ENCODE assay signal across 27 mouse cellular contexts in genomic region chr12:79812422-79812821, GRCm38 (mm10).
DNase-seq lines count a peak whose midpoint lies in the region; ATAC-seq lines count a peak whose summit lies in the region.
"Had no signal": no experiment of that assay in that cellular context is flagged by ENCODE, and none has a peak within 500 bp of the region (broad histone marks: within the 10 kb centered on the region; RNA-seq: fewer than 3 reads in every experiment).

No protein-coding gene starts in this region.

- no peak for DNase-seq in forebrain, embryonic 11.5 days (ENCODE audit: low spot score)
- DNase-seq in midbrain, embryonic 10.5 days (ENCODE audit: low spot score), result no peak
- DNase-seq in midbrain, embryonic 14.5 days, result no peak
- DNase-seq in embryo, embryonic 10.5 days (ENCODE audit: low spot score), result peak; percentile 75
- no peak for DNase-seq in limb, embryonic 10.5 days (ENCODE audit: low spot score)
- DNase-seq in c-Kit-positive CD71-positive TER-119-positive erythroid progenitor cells, embryonic 14.5 days (ENCODE audit: low spot score), result no peak
- no peak for DNase-seq in thymus, postnatal 25 days
- DNase-seq: adrenal gland, postnatal 25 days; cerebellum, adult 2 months; cerebellum, postnatal 14 days; gastrocnemius, postnatal 14 days; heart, adult 11 months; kidney, adult 11 months; kidney, postnatal 14 days; liver; lung, postnatal 4 days; right cerebral cortex, postnatal 14 days had no signal

- ATAC-seq in forebrain, embryonic 11.5 days (replicated peaks; ENCODE audit: low FRiP score), result no peak
- no peak for ATAC-seq in forebrain, embryonic 15.5 days (replicated peaks)
- no peak for ATAC-seq in midbrain, embryonic 14.5 days (ENCODE audit: low FRiP score, low TSS enrichment)
- ATAC-seq: CD4-positive, CD25-positive, alpha-beta regulatory T cell, adult 4 months; inflammation-experienced regulatory T-cells, adult 6 months had no signal

- peak overlapping the region; percentile 32; the same call in 1 of the 2 replicates for H3K27ac ChIP-seq in forebrain, embryonic 11.5 days (ENCODE audit: low read depth, low read length)
- H3K27ac ChIP-seq in forebrain, embryonic 15.5 days (replicated peaks), result no peak overlapping the region
- peak overlapping the region; percentile 94 for H3K27ac ChIP-seq in midbrain, embryonic 10.5 days (replicated peaks)
- no peak overlapping the region for H3K27ac ChIP-seq in midbrain, embryonic 14.5 days (replicated peaks; ENCODE audit: low read depth, low read length)
- peak overlapping the region; percentile 85 for H3K27ac ChIP-seq in limb, embryonic 10.5 days
- H3K27ac ChIP-seq: heart, embryonic 15.5 days; hindbrain, embryonic 14.5 days; liver, embryonic 15.5 days; lung, embryonic 15.5 days; stomach, embryonic 15.5 days had no signal

- no peaks in the 10 kb centered on the region for H3K9me3 ChIP-seq in forebrain, embryonic 11.5 days (ENCODE audit: control insufficient read depth, low read length)
- no peaks in the 10 kb centered on the region for H3K9me3 ChIP-seq in forebrain, embryonic 15.5 days
- no peaks in the 10 kb centered on the region for H3K9me3 ChIP-seq in midbrain, embryonic 10.5 days (replicated peaks)
- H3K9me3 ChIP-seq in midbrain, embryonic 14.5 days (ENCODE audit: control insufficient read depth, low read length), result no peaks in the 10 kb centered on the region
- no peaks in the 10 kb centered on the region for H3K9me3 ChIP-seq in limb, embryonic 10.5 days (replicated peaks)
- H3K9me3 ChIP-seq: heart, embryonic 10.5 days; heart, embryonic 15.5 days; liver, embryonic 15.5 days; lung, embryonic 15.5 days; stomach, embryonic 15.5 days had no signal

- H3K27me3 ChIP-seq in forebrain, embryonic 11.5 days (ENCODE audit: control insufficient read depth, insufficient read depth, low read length), result no peaks in the 10 kb centered on the region
- H3K27me3 ChIP-seq in forebrain, embryonic 15.5 days, result no peaks in the 10 kb centered on the region
- H3K27me3 ChIP-seq in midbrain, embryonic 10.5 days (ENCODE audit: low read depth, poor library complexity, severe bottlenecking), result peaks cover 34% of the 10 kb centered on the region
- H3K27me3 ChIP-seq in midbrain, embryonic 14.5 days (ENCODE audit: control insufficient read depth, insufficient read depth, low read length), result no peaks in the 10 kb centered on the region
- 0 out of 2 replicates have a peak, but pooled peaks cover 4% of the 10 kb centered on the region for H3K27me3 ChIP-seq in limb, embryonic 10.5 days (ENCODE audit: low read depth, poor library complexity, severe bottlenecking)
- H3K27me3 ChIP-seq: heart, embryonic 15.5 days; liver, embryonic 15.5 days; lung, embryonic 15.5 days; stomach, embryonic 15.5 days had no signal

- no peak overlapping the region for H3K9ac ChIP-seq in forebrain, embryonic 11.5 days (ENCODE audit: low read length)
- no peak overlapping the region for H3K9ac ChIP-seq in forebrain, embryonic 15.5 days (replicated peaks)
- no peak overlapping the region for H3K9ac ChIP-seq in midbrain, embryonic 14.5 days (replicated peaks; ENCODE audit: low read length)
- H3K9ac ChIP-seq: heart, embryonic 15.5 days; hindbrain, embryonic 14.5 days; liver, embryonic 15.5 days; lung, embryonic 15.5 days; stomach, embryonic 15.5 days had no signal

- peaks cover 21% of the 10 kb centered on the region for H3K4me1 ChIP-seq in forebrain, embryonic 11.5 days (replicated peaks; ENCODE audit: control insufficient read depth, insufficient read depth, low read length)
- H3K4me1 ChIP-seq in forebrain, embryonic 15.5 days, result peaks cover 20% of the 10 kb centered on the region
- peaks cover 79% of the 10 kb centered on the region for H3K4me1 ChIP-seq in midbrain, embryonic 10.5 days
- H3K4me1 ChIP-seq in midbrain, embryonic 14.5 days (ENCODE audit: control insufficient read depth, insufficient read depth, low read length), result peaks cover 23% of the 10 kb centered on the region
- H3K4me1 ChIP-seq in limb, embryonic 10.5 days, result peaks cover 74% of the 10 kb centered on the region

- H3K4me2 ChIP-seq in forebrain, embryonic 11.5 days (ENCODE audit: low read depth, low read length, severe bottlenecking), result no peak overlapping the region
- no peak overlapping the region for H3K4me2 ChIP-seq in forebrain, embryonic 15.5 days (replicated peaks)
- no peak overlapping the region for H3K4me2 ChIP-seq in midbrain, embryonic 14.5 days (ENCODE audit: low read length)
- H3K4me2 ChIP-seq: heart, embryonic 15.5 days; hindbrain, embryonic 14.5 days; liver, embryonic 15.5 days; lung, embryonic 15.5 days; stomach, embryonic 15.5 days had no signal

- H3K4me3 ChIP-seq in forebrain, embryonic 11.5 days (ENCODE audit: low read depth, low read length), result no peak overlapping the region
- no peak overlapping the region for H3K4me3 ChIP-seq in forebrain, embryonic 15.5 days
- no peak overlapping the region for H3K4me3 ChIP-seq in midbrain, embryonic 10.5 days
- H3K4me3 ChIP-seq in midbrain, embryonic 14.5 days (replicated peaks; ENCODE audit: low read depth, low read length), result no peak overlapping the region
- H3K4me3 ChIP-seq in limb, embryonic 10.5 days, result no peak overlapping the region
- H3K4me3 ChIP-seq: heart, embryonic 10.5 days; heart, embryonic 15.5 days; liver, embryonic 15.5 days; lung, embryonic 15.5 days; megakaryocyte, embryonic 14.5 days; stomach, embryonic 15.5 days had no signal

- H3K36me3 ChIP-seq in forebrain, embryonic 11.5 days (ENCODE audit: control insufficient read depth, insufficient read depth, low read length), result no peaks in the 10 kb centered on the region
- no peaks in the 10 kb centered on the region for H3K36me3 ChIP-seq in forebrain, embryonic 15.5 days
- H3K36me3 ChIP-seq in midbrain, embryonic 10.5 days, result no peaks in the 10 kb centered on the region
- no peaks in the 10 kb centered on the region for H3K36me3 ChIP-seq in midbrain, embryonic 14.5 days (ENCODE audit: control insufficient read depth, insufficient read depth, low read length)
- no peaks in the 10 kb centered on the region for H3K36me3 ChIP-seq in limb, embryonic 10.5 days
- H3K36me3 ChIP-seq: heart, embryonic 10.5 days; heart, embryonic 15.5 days; liver, embryonic 15.5 days; lung, embryonic 15.5 days; stomach, embryonic 15.5 days had no signal

- 24% methylated on average over 8 of the region's 8 CpGs for WGBS in forebrain, embryonic 11.5 days
- WGBS in forebrain, embryonic 15.5 days, result 46% methylated on average over 8 of the region's 8 CpGs
- 31% methylated on average over 8 of the region's 8 CpGs for WGBS in midbrain, embryonic 10.5 days
- 27% methylated on average over 8 of the region's 8 CpGs for WGBS in midbrain, embryonic 14.5 days
- 76% methylated on average over 8 of the region's 8 CpGs for WGBS in limb, embryonic 10.5 days

Comparison
In these comparisons a context has a peak if more than half of its experiments do, and no peak if none do; other contexts are left out.
1. H3K27ac ChIP-seq: peak in forebrain, embryonic 11.5 days (single experiment), midbrain, embryonic 10.5 days (single experiment) and limb, embryonic 10.5 days (single experiment); none in forebrain, embryonic 15.5 days (single experiment) and midbrain, embryonic 14.5 days (single experiment).